Mouse (Mus musculus) olfactory bulb, adult 2 months (tissue): ENCODE data around the gene Atp1a4.

Experiments used
- CTCF ChIP-seq: fragments of 200-500 bp; IDR thresholded peaks from 2 replicates; pipeline ENCODE4 v1.5.1; 2012; ENCODE audit warnings: low read depth, mild to moderate bottlenecking, low read length, moderate library complexity; ENCODE audit not compliant: insufficient read depth
- POLR2A ChIP-seq: fragments of 200-500 bp; IDR thresholded peaks from 2 replicates; pipeline ENCODE4 v1.6.1; 2012; ENCODE audit warnings: mild to moderate bottlenecking, low read depth, low read length, moderate library complexity; ENCODE audit not compliant: insufficient read depth

GRCm38 (mm10) chr1:172274116-172274515 lies 15.9 kb upstream of the Atp1a4 start:
- TF ChIP-seq POLR2A, result no peak
- TF ChIP-seq CTCF, result no peak
